Mouse (Mus musculus) skeletal muscle tissue, adult 2 months (tissue): Measurements from ENCODE around the gene Myo19.
A peak's percentile ranks its signal among the peaks of the same experiment; 100 is the strongest.
"Not testable (repeated sequence)": the region's sequence is repeated elsewhere in the genome, so short reads cannot be mapped to it uniquely, and the experiment has no call there.

Experiments
- DNase-seq: peaks from one replicate; pipeline ENCODE4 v3.0.0-alpha.2; 2012; ENCODE audit warnings: low read depth, low spot score

Myo19 gene

GRCm38 (mm10) chr11:84879772-84880464 is at the start of gene Myo19, which contains the start of gene Pigw:
Myo19 (plus strand) TSS chr11:84880148.
Pigw (minus strand) TSS chr11:84880285.
- peak; percentile 68 for DNase-seq

- no peak for DNase-seq
Observed at GRCm38 (mm10) chr11:84839330-84839729, 40.6 kb upstream of the Myo19 start.

GRCm38 (mm10) chr11:84846741-84847474 is 33.0 kb upstream of the Myo19 start:
- DNase-seq, result no peak

GRCm38 (mm10) chr11:84847475-84848090 is 32.4 kb upstream of the Myo19 start:
- DNase-seq, result no peak

- no peak for DNase-seq
Observed at GRCm38 (mm10) chr11:84855285-84855684, 24.7 kb upstream of the Myo19 start.

- DNase-seq, result no peak
Observed at GRCm38 (mm10) chr11:84865268-84865667, 14.7 kb upstream of the Myo19 start.

GRCm38 (mm10) chr11:84867586-84867985 is 12.4 kb upstream of the Myo19 start:
- DNase-seq, result no peak

GRCm38 (mm10) chr11:84868786-84869259 is 11.1 kb upstream of the Myo19 start:
- DNase-seq, result no peak

GRCm38 (mm10) chr11:84869537-84870232 is 10.3 kb upstream of the Myo19 start:
- DNase-seq, result peak; percentile 95

- DNase-seq, result peak; percentile 94
Observed at GRCm38 (mm10) chr11:84870337-84871043, 9.5 kb upstream of the Myo19 start, which contains the start of gene Ggnbp2. Ggnbp2 (minus strand) TSS chr11:84870817.

- DNase-seq, result no peak
Observed at GRCm38 (mm10) chr11:84871046-84871445, 8.9 kb upstream of the Myo19 start.

GRCm38 (mm10) chr11:84871548-84872069 is 8.3 kb upstream of the Myo19 start:
- DNase-seq, result no peak

- DNase-seq, result no peak
Observed at GRCm38 (mm10) chr11:84873042-84873833, 6.7 kb upstream of the Myo19 start.

GRCm38 (mm10) chr11:84876020-84876419 is 3.9 kb upstream of the Myo19 start:
- not testable (repeated sequence) for DNase-seq

GRCm38 (mm10) chr11:84879007-84879771 is 759 bp upstream of the Myo19 start:
- DNase-seq, result no peak

- peak; percentile 25 for DNase-seq
Observed at GRCm38 (mm10) chr11:84880465-84880961, 565 bp downstream of the Myo19 start.

- no peak for DNase-seq
Observed at GRCm38 (mm10) chr11:84880971-84881370, 1.0 kb downstream of the Myo19 start.

- DNase-seq, result no peak
Observed at GRCm38 (mm10) chr11:84882346-84882745, 2.4 kb downstream of the Myo19 start.

GRCm38 (mm10) chr11:84885238-84885637 is 5.3 kb downstream of the Myo19 start:
- DNase-seq, result no peak
